ENCODE assay signal across 8 mouse cellular contexts in genomic region chr19:6141394-6141749, GRCm38 (mm10). TPM values are rescaled to one million over a fixed set of nuclear protein-coding genes. Genes with fewer than 3 reads are reported as not detected.
DNase-seq lines count a peak whose midpoint lies in the region; ATAC-seq and TF ChIP-seq lines count a peak whose summit lies in the region.

Gene Arl2, minus strand, starts transcription at chr19:6141548.

- no peak for TF ChIP-seq POLR2A in lung, adult 2 months (IDR thresholded peaks at IDR 0.05; ENCODE audit: borderline replicate concordance, extremely low read depth, low read depth, low read length)
- no peak for TF ChIP-seq POLR2A in thymus, adult 2 months (IDR thresholded peaks at IDR 0.05; ENCODE audit: control insufficient read depth, extremely low read depth, insufficient read depth, low read length, poor library complexity)

- H3K9me3 ChIP-seq in forebrain, embryonic 15.5 days, result no peaks in the 10 kb centered on the region
- H3K9me3 ChIP-seq in neural tube, embryonic 15.5 days (replicated peaks), result no peaks in the 10 kb centered on the region

- peak; percentile 87 for DNase-seq in MEL-GATA-1-ER (ENCODE audit: extremely low read depth, low read depth)
- peak; percentile 77 for DNase-seq in cerebellum, adult 11 months
- DNase-seq in heart, postnatal 36 days, result peak; percentile 71
- DNase-seq in layer of hippocampus, adult 18-20 months (ENCODE audit: low spot score in 2 of 2), result peak; percentile 71 to 93
- DNase-seq in lung, adult 2 months, result no peak
- DNase-seq in thymus, adult 2 months, result peak; percentile 79

- WGBS in forebrain, embryonic 15.5 days, result 1% methylated on average over 15 of the region's 15 CpGs
- under 1% methylated on average over 15 of the region's 15 CpGs for WGBS in lung, adult 2 months
- under 1% methylated on average over 15 of the region's 15 CpGs for WGBS in neural tube, embryonic 15.5 days
- WGBS in thymus, adult 2 months, result 1% methylated on average over 15 of the region's 15 CpGs

- peak within 1 kb of the TSS; percentile 98 for H3K27ac ChIP-seq in forebrain, embryonic 15.5 days (replicated peaks)
- peak within 1 kb of the TSS; percentile 100 for H3K27ac ChIP-seq in neural tube, embryonic 15.5 days (replicated peaks)
- H3K27ac ChIP-seq in thymus, adult 2 months (ENCODE audit: control insufficient read depth, insufficient read depth, low read length), result peak within 1 kb of the TSS; percentile 86

- ATAC-seq in forebrain, embryonic 15.5 days (replicated peaks), result peak; percentile 76
- peak; percentile 78 for ATAC-seq in neural tube, embryonic 15.5 days (ENCODE audit: low FRiP score)

- peak; percentile 71 for TF ChIP-seq CTCF in lung, adult 2 months (IDR thresholded peaks at IDR 0.05; ENCODE audit: insufficient read depth, low read length)
- no peak; the same call in 1 of the 2 replicates for TF ChIP-seq CTCF in thymus, adult 2 months (IDR thresholded peaks at IDR 0.05; ENCODE audit: borderline replicate concordance, control insufficient read depth, extremely low read depth, insufficient read depth, low read length, poor library complexity)

- no peaks in the 10 kb centered on the region for H3K27me3 ChIP-seq in forebrain, embryonic 15.5 days
- no peaks in the 10 kb centered on the region for H3K27me3 ChIP-seq in neural tube, embryonic 15.5 days (replicated peaks)
- no peaks in the 10 kb centered on the region for H3K27me3 ChIP-seq in thymus, adult 2 months (ENCODE audit: control insufficient read depth, insufficient read depth, low read length)

- peaks cover 15% of the 10 kb centered on the region for H3K4me1 ChIP-seq in forebrain, embryonic 15.5 days
- H3K4me1 ChIP-seq in lung, adult 2 months (ENCODE audit: control insufficient read depth, insufficient read depth, low read length), result peaks cover 2% of the 10 kb centered on the region; the same call in 1 of the 2 replicates
- peaks cover 19% of the 10 kb centered on the region for H3K4me1 ChIP-seq in neural tube, embryonic 15.5 days
- H3K4me1 ChIP-seq in thymus, adult 2 months (replicated peaks; ENCODE audit: control insufficient read depth, insufficient read depth, low read length), result peaks cover 16% of the 10 kb centered on the region

- peaks cover 9% of the 10 kb centered on the region; the same call in 1 of the 2 replicates for H3K36me3 ChIP-seq in forebrain, embryonic 15.5 days
- H3K36me3 ChIP-seq in neural tube, embryonic 15.5 days, result peaks cover 12% of the 10 kb centered on the region
- H3K36me3 ChIP-seq in thymus, adult 2 months (ENCODE audit: control insufficient read depth, insufficient read depth, low read length), result no peaks in the 10 kb centered on the region

- intact Hi-C loops in heart, postnatal 36 days (cut with DNase I), result loop anchor here (2.0 to 5.0 kb wide), 2 partner anchors 95 to 191 kb away; partner anchors contain the start of gene Men1

- H3K9ac ChIP-seq in forebrain, embryonic 15.5 days (replicated peaks), result peak within 1 kb of the TSS; percentile 93
- peak within 1 kb of the TSS; percentile 92 for H3K9ac ChIP-seq in neural tube, embryonic 15.5 days (replicated peaks)

- peak within 1 kb of the TSS; percentile 68 for H3K4me3 ChIP-seq in forebrain, embryonic 15.5 days
- peak within 1 kb of the TSS; percentile 81 for H3K4me3 ChIP-seq in lung, adult 2 months (replicated peaks; ENCODE audit: extremely low read depth, low read depth, low read length)
- H3K4me3 ChIP-seq in neural tube, embryonic 15.5 days (replicated peaks), result peak within 1 kb of the TSS; percentile 72
- peak within 1 kb of the TSS; percentile 66 for H3K4me3 ChIP-seq in thymus, adult 2 months (ENCODE audit: control insufficient read depth, insufficient read depth, low read length)

- H3K4me2 ChIP-seq in forebrain, embryonic 15.5 days (replicated peaks), result peak within 1 kb of the TSS; percentile 88
- peak within 1 kb of the TSS; percentile 87 for H3K4me2 ChIP-seq in neural tube, embryonic 15.5 days

RNA-seq across cellular contexts. Expression of gene Arl2, which starts in this region (rescaled TPM):
- 84.4 and 90.1 TPM in 2 replicates for polyA plus RNA-seq in forebrain, embryonic 15.5 days (2015; fragmentation: Nextera tagmentation; extraction: Ambion mirVana)
- total RNA-seq in heart, postnatal 36 days (2021), result 10 to 100 TPM; 57.7 to 67.5 TPM
- 10 to 100 TPM; 83.2 to 84.8 TPM for total RNA-seq in layer of hippocampus, adult 18-20 months (2021)
- polyA plus RNA-seq in lung, adult 2 months (2012; rRNA removed), result 128 TPM in 2 replicates
- polyA plus RNA-seq in neural tube, embryonic 15.5 days (2015; fragmentation: Nextera tagmentation; extraction: Ambion mirVana), result 139 and 157 TPM in 2 replicates
- 96.1 and 119 TPM in 2 replicates for polyA plus RNA-seq in thymus, adult 2 months (2012; rRNA removed)
